Comparison of ENCODE assay signal across 8 mouse cellular contexts in the genomic region with DNA sequence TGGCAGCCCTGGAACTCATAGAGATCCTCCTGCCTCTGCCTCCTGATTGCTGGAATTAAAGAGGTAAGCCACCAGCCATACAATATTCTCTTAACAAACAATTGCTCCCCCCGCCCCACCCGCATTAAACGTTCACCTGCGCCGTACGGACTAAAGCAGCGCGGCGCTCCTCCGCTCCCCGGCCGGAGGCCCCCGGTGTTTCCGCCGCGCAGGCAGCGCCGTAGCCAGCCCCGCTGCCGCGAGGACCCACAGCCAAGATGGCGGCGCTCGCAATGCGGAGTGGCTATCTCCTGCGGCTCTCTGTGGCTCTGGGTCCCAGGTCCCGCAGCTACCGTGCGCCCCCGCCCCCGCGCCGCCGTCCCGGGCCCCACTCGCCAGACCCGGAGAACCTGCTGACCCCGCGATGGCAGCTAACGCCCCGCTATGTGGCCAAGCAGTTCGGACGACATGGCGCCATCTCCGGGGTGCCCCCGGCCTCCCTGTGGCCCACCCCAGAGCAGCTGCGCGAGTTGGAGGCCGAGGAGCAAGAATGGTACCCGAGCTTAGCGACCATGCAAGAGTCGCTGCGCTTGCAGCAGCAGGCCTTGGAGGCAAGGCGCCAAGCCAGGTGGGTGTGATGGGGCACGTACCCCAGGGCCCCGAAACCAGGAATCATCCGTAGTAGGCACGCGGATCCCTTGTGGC. TPM values are rescaled to one million over a fixed set of nuclear protein-coding genes. Genes with fewer than 3 reads are reported as not detected.
A peak's percentile ranks its signal among the peaks of the same experiment; 100 is the strongest.
DNase-seq lines count a peak whose midpoint lies in the region.

No protein-coding gene starts in this region.

- DNase-seq in Muller cell, postnatal 12 days (ENCODE audit: inconsistent ontology term): peak; percentile 81
- DNase-seq in cerebellum, adult 9-11 months: peak; percentile 83
- DNase-seq in frontal cortex, postnatal 10 days (ENCODE audit: low spot score in 2 of 2): peak; percentile 63 to 78
- peak; percentile 86 for DNase-seq in hindbrain, embryonic 10.5 days (ENCODE audit: low spot score)
- DNase-seq in layer of hippocampus, postnatal 25 days (ENCODE audit: extremely low spot score in 1 of 2, low spot score in 1 of 2): peak; percentile 73 to 81
- DNase-seq in lung, postnatal 10 days: peak; percentile 81
- DNase-seq in ovary, postnatal 10 days (ENCODE audit: low spot score): peak; percentile 82
- peak; percentile 69 to 80 for DNase-seq in thymus, postnatal 10 days (ENCODE audit: low spot score in 2 of 2)

- H3K27me3 ChIP-seq in hindbrain, embryonic 10.5 days (ENCODE audit: insufficient read depth, poor library complexity, severe bottlenecking): no peaks in the 10 kb centered on the region

- peak overlapping the region; percentile 99 for H3K27ac ChIP-seq in hindbrain, embryonic 10.5 days

- peaks cover 33% of the 10 kb centered on the region for H3K4me1 ChIP-seq in hindbrain, embryonic 10.5 days (replicated peaks)

- peaks cover 38% of the 10 kb centered on the region for H3K36me3 ChIP-seq in hindbrain, embryonic 10.5 days

- peak overlapping the region; percentile 86 for H3K4me3 ChIP-seq in hindbrain, embryonic 10.5 days

- H3K9me3 ChIP-seq in hindbrain, embryonic 10.5 days: no peaks in the 10 kb centered on the region

- WGBS in hindbrain, embryonic 10.5 days: 3% methylated on average over 59 of the region's 59 CpGs

RNA-seq across cellular contexts. Expression of a gene that starts 0.9 kb away (rescaled TPM):
- polyA plus RNA-seq in hindbrain, embryonic 10.5 days (2016; fragmentation: Nextera tagmentation; extraction: Ambion mirVana): 43.7 and 45.8 TPM in 2 replicates
- 10 to 100 TPM; 23.7 to 27.3 TPM for total RNA-seq in layer of hippocampus, postnatal 25 days (2021)

RNA-seq across cellular contexts. Expression of a gene that starts 8.3 kb away (rescaled TPM):
- 115 TPM in 2 replicates for polyA plus RNA-seq in hindbrain, embryonic 10.5 days (2016; fragmentation: Nextera tagmentation; extraction: Ambion mirVana)
- total RNA-seq in layer of hippocampus, postnatal 25 days (2021): 10 to 100 TPM; 67.0 to 69.7 TPM

RNA-seq across cellular contexts. Expression of a gene that starts 9.6 kb away (rescaled TPM):
- 3.8 and 5.5 TPM in 2 replicates for polyA plus RNA-seq in hindbrain, embryonic 10.5 days (2016; fragmentation: Nextera tagmentation; extraction: Ambion mirVana)
- 10 to 100 TPM in 1 of 2 experiments, 1 to 10 TPM in 1; 9.3 to 10.6 TPM for total RNA-seq in layer of hippocampus, postnatal 25 days (2021)

RNA-seq across cellular contexts. Expression of a gene that starts 14.6 kb away (rescaled TPM):
- 783 and 812 TPM in 2 replicates for polyA plus RNA-seq in hindbrain, embryonic 10.5 days (2016; fragmentation: Nextera tagmentation; extraction: Ambion mirVana)
- 100 to 1,000 TPM; 473 to 552 TPM for total RNA-seq in layer of hippocampus, postnatal 25 days (2021)

RNA-seq across cellular contexts. Expression of a gene that starts 24.6 kb away (rescaled TPM):
- polyA plus RNA-seq in hindbrain, embryonic 10.5 days (2016; fragmentation: Nextera tagmentation; extraction: Ambion mirVana): 129 and 134 TPM in 2 replicates
- 10 to 100 TPM; 52.4 to 53.3 TPM for total RNA-seq in layer of hippocampus, postnatal 25 days (2021)

Comparison
In these comparisons a context has a peak if more than half of its experiments do, and no peak if none do; other contexts are left out.
1. Peak in every context shown above with its lines: DNase-seq, H3K4me3 ChIP-seq and H3K27ac ChIP-seq.